Mouse (Mus musculus) kidney, embryonic 15.5 days (tissue): ENCODE measurements at regions not wholly inside any gene's neighbourhood (a gene's known extent, or its start where the extent isn't known, plus 50 kb on each side); places are given as distances from the start of the nearest gene placed in this dataset.

ENCODE experiments used
- ATAC-seq: fragments of 200-750 bp; cut with Nextera tagmentation; replicated peaks from 2 replicates; pipeline ENCODE4 v1.8.0; 2017; ENCODE audit warnings: moderate TSS enrichment; ENCODE audit not compliant: low FRiP score
- H3K27ac ChIP-seq: fragments of 300-500 bp; sonication (generic); 2 replicates; pipeline ENCODE4 v1.5.1; 2015; ENCODE audit warnings: mild to moderate bottlenecking, inconsistent platforms
- H3K27me3 ChIP-seq: fragments of 300-500 bp; sonication (generic); 2 replicates; pipeline ENCODE4 v1.6.1; 2015; ENCODE audit warnings: inconsistent platforms
- H3K36me3 ChIP-seq: fragments of 300-500 bp; sonication (generic); 2 replicates; pipeline ENCODE4 v1.6.1; 2015; ENCODE audit warnings: inconsistent platforms
- H3K4me1 ChIP-seq: fragments of 300-500 bp; sonication (generic); 2 replicates; pipeline ENCODE4 v1.6.1; 2015; ENCODE audit warnings: inconsistent platforms
- H3K4me2 ChIP-seq: fragments of 300-500 bp; sonication (generic); 2 replicates; pipeline ENCODE4 v1.6.1; 2015; ENCODE audit warnings: moderate library complexity, mild to moderate bottlenecking, inconsistent platforms
- H3K4me3 ChIP-seq: fragments of 300-500 bp; sonication (generic); replicated peaks from 2 replicates; pipeline ENCODE4 v1.5.1; 2015; ENCODE audit warnings: mild to moderate bottlenecking, inconsistent platforms
- H3K9ac ChIP-seq: fragments of 300-500 bp; sonication (generic); 2 replicates; pipeline ENCODE4 v1.6.1; 2015; ENCODE audit warnings: mild to moderate bottlenecking, inconsistent platforms
- H3K9me3 ChIP-seq: fragments of 300-500 bp; sonication (generic); replicated peaks from 2 replicates; pipeline ENCODE4 v1.6.1; 2016; ENCODE audit warnings: inconsistent platforms
- WGBS: fragments of 180-500 bp; shearing (Covaris S2); methylation state at CpG from one replicate; pipeline ENCODE4 v1.1.7; 2015; ENCODE audit warnings: mixed read lengths; 5-methylcytosine and 5-hydroxymethylcytosine counted together

DNA sequence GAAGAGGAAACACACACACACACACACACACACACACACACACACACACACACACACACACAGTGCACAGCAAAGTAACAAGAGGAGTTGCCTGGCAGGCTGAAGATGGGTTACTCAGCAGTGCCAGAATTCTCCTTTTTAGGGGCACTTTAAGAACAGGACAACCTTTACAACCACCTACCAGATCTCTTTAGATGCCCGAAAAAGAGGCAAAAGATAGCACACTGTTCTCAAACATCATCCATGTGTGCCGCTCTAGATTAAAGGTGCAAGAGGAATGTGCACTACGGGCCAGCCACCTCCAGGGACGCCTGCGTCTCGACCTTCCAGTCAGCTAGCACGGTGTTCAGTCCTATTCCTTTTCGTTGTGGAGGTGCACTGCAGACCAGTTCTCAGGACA lies 247.7 kb downstream of the Ipo11 start:
- H3K4me2 ChIP-seq: no peak overlapping the region
- 84% methylated on average over 8 of the region's 8 CpGs for WGBS
- H3K9ac ChIP-seq: no peak overlapping the region
- no peak overlapping the region for H3K4me3 ChIP-seq
- H3K27me3 ChIP-seq: no peaks in the 10 kb centered on the region
- H3K9me3 ChIP-seq: no peaks in the 10 kb centered on the region
- ATAC-seq: no peak
- H3K36me3 ChIP-seq: no peaks in the 10 kb centered on the region
- no peaks in the 10 kb centered on the region for H3K4me1 ChIP-seq
- H3K27ac ChIP-seq: no peak overlapping the region

- WGBS: 85% methylated on average over 5 of the region's 5 CpGs
- no peak for ATAC-seq
- Histone ChIP-seq H3K4me3 (no peak overlapping the region), H3K9me3 (no peaks in the 10 kb centered on the region), H3K27ac (no peak overlapping the region), H3K9ac (no peak overlapping the region), H3K4me1 (no peaks in the 10 kb centered on the region), H3K36me3 (no peaks in the 10 kb centered on the region), H3K4me2 (no peak overlapping the region), H3K27me3 (no peaks in the 10 kb centered on the region)
These were observed 267.1 kb downstream of the Ipo11 start for GRCm38 (mm10) chr13:106669665-106670064.

GRCm38 (mm10) chr13:106662195-106662594 lies 274.6 kb downstream of the Ipo11 start:
- Histone ChIP-seq H3K4me1 (no peaks in the 10 kb centered on the region), H3K36me3 (no peaks in the 10 kb centered on the region), H3K4me3 (no peak overlapping the region), H3K9ac (no peak overlapping the region), H3K27ac (no peak overlapping the region), H3K9me3 (no peaks in the 10 kb centered on the region), H3K4me2 (no peak overlapping the region), H3K27me3 (no peaks in the 10 kb centered on the region)
- ATAC-seq: no peak
- 86% methylated on average over 1 of the region's 1 CpGs for WGBS

DNA sequence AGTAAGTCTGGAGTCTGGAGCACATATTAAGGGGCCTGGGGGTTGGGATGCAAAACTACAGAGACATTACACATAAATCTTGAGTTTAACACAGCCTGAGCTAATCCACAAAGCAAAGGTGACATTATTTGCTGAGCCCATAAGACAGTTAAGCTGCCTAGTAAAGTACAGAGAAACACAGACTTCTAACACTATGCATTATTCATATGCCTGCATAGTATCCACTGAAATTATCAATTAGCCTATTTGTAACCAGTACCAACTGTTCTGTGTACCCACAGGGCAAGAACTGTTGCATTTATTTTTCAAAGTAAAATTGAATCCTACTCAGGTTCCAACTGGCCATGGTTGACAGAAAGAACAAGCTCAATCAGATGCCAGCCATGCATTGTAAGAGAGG lies 287.4 kb downstream of the Ipo11 start:
- Histone ChIP-seq H3K4me1 (no peaks in the 10 kb centered on the region), H3K4me2 (no peak overlapping the region), H3K4me3 (no peak overlapping the region), H3K27me3 (no peaks in the 10 kb centered on the region), H3K36me3 (no peaks in the 10 kb centered on the region), H3K27ac (no peak overlapping the region), H3K9me3 (no peaks in the 10 kb centered on the region), H3K9ac (no peak overlapping the region)
- no peak for ATAC-seq

DNA sequence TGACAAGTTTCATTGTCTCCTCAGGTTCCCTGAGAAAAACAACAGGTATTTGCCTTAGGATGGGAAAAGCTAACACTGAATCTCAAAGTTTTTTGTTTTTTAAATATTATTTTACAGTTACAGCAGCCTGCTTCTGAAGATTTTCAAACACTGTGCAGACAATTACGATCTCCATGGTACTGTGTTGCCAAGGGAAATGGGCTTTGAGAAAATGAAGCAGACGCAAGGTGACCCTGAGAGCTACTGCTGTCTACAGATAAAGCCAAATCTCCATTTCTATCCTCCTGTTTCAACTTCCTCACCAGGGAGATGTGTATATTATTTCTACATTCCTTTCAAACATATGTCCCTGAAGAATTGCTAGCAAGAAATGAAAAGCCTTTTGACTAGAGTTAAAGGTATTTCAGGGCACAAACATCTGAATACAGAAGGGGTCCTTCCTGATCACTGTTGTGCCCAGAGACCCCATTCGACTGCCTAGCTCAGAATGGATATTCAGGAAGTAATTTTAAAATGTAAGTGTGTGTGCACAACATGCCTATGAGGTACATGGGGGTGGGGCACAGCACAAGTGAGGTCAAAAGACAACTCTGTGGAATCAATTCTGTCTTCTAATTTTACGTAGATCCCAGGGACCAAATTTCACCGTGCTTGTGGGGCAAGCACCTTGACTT lies 293.3 kb downstream of the Ipo11 start:
- H3K9ac ChIP-seq: no peak overlapping the region
- no peak overlapping the region for H3K4me2 ChIP-seq
- H3K9me3 ChIP-seq: no peaks in the 10 kb centered on the region
- H3K4me1 ChIP-seq: no peaks in the 10 kb centered on the region
- no peaks in the 10 kb centered on the region for H3K27me3 ChIP-seq
- 75% methylated on average over 5 of the region's 5 CpGs for WGBS
- no peaks in the 10 kb centered on the region for H3K36me3 ChIP-seq
- ATAC-seq: no peak
- no peak overlapping the region for H3K27ac ChIP-seq
- H3K4me3 ChIP-seq: no peak overlapping the region

DNA sequence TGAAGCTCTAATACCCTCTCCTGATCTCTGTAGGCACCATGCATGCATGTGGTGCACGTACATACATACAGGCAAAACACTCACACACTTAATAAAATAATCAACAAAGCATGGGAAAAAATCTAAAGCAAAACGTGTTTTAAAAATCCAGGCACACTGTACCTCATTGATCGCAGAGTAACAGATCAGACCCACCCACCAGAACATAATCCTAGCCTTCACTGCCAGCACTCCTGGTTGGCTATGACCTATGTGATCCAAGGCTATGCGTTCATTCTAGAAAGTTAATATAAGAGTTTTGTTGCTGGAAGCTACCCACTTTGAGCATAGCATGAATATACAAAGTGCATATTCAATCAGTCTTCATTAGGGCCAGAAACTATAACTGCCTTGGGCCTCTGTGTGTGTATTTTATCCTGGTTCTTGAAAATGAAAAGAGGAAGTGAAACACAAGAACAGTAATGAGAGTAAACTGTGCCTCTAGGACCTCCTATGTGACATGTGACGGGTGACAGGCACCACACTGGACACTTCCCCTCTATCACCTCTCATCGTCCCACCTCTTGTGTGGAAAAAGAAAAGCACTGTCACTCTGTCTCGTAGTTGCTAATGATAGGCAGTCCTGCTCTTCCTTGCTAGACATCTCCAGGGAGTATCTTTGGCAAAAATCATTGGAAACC lies 297.9 kb downstream of the Ipo11 start:
- no peak overlapping the region for H3K27ac ChIP-seq
- no peak overlapping the region for H3K4me3 ChIP-seq
- H3K36me3 ChIP-seq: no peaks in the 10 kb centered on the region
- no peaks in the 10 kb centered on the region for H3K4me1 ChIP-seq
- H3K9ac ChIP-seq: no peak overlapping the region
- ATAC-seq: no peak
- 76% methylated on average over 7 of the region's 7 CpGs for WGBS
- no peaks in the 10 kb centered on the region for H3K27me3 ChIP-seq
- no peak overlapping the region for H3K4me2 ChIP-seq
- H3K9me3 ChIP-seq: no peaks in the 10 kb centered on the region

DNA sequence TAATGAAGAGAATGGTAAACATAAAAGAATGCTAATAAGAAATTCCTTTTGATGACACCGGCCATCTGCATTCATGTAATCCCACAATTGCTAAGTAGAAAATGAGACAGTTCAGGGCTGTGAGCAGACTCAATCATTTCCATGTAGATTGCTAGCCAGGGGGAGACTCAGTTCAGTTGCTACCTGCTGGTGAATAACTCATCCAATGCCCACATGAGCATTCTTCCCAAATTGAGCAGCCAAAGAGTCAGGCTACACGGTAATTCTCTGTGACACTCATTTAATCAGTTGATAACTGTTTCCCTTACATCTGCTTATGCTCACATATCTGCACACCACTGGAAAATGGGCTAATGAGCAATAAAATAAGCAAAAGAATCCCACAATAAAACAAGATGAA lies 345.0 kb downstream of the Ipo11 start:
- Histone ChIP-seq H3K4me1 (no peaks in the 10 kb centered on the region), H3K9ac (no peak overlapping the region), H3K9me3 (no peaks in the 10 kb centered on the region), H3K27me3 (no peaks in the 10 kb centered on the region), H3K4me2 (no peak overlapping the region), H3K36me3 (no peaks in the 10 kb centered on the region), H3K27ac (no peak overlapping the region), H3K4me3 (no peak overlapping the region)
- WGBS: 74% methylated on average over 2 of the region's 2 CpGs
- no peak for ATAC-seq

GRCm38 (mm10) chr13:106567658-106568359 lies 368.9 kb downstream of the Ipo11 start:
- Histone ChIP-seq H3K27ac (no peak overlapping the region), H3K4me2 (no peak overlapping the region), H3K27me3 (no peaks in the 10 kb centered on the region), H3K36me3 (no peaks in the 10 kb centered on the region), H3K4me3 (no peak overlapping the region), H3K9me3 (no peaks in the 10 kb centered on the region), H3K9ac (no peak overlapping the region), H3K4me1 (no peaks in the 10 kb centered on the region)
- ATAC-seq: no peak
- 83% methylated on average over 9 of the region's 9 CpGs for WGBS

DNA sequence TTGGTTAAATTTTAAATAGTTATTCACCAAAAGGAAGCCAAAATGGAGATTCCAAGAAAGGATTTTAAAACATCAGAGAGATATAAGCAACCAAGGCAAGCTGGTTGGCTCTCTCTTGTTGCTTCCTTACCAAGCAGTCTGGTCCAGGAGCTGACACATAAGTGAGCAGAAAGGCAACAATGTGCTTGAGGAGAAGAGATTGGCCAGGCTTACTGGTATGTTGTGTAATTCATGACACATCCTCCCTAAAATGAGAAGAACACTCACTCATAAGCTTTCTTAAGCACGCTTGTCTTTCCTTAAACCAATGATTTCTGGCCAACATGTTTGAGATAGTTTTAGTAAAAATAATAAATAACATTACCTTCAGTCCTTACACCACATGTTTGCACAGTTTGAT lies 374.2 kb downstream of the Ipo11 start:
- Histone ChIP-seq H3K4me1 (no peaks in the 10 kb centered on the region), H3K36me3 (no peaks in the 10 kb centered on the region), H3K4me2 (no peak overlapping the region), H3K4me3 (no peak overlapping the region), H3K27me3 (no peaks in the 10 kb centered on the region), H3K9ac (no peak overlapping the region), H3K27ac (no peak overlapping the region), H3K9me3 (no peaks in the 10 kb centered on the region)
- whole genome bisulfite sequencing: 71% methylated on average over 1 of the region's 1 CpGs
- no peak for ATAC-seq

DNA sequence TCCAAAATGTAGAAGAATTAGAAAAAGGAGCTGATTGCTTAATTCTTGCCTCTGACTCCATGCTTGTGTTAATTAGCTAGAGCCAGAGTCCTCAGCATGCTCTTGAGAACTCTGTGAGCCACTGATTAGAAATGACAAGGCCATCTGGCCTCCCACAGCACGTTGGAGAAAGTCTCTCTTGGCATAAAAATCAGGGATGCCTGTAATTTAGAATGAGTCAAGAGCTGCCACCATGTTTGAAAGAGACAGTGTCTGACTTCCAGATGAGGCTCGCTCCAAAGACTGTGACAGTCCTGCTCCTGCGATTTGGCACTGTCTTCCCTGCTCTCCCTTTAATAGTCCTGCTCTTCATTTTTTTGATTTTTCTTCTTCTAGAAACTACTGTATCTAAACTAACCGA lies 374.6 kb downstream of the Ipo11 start:
- ATAC-seq: no peak
- Histone ChIP-seq H3K4me1 (no peaks in the 10 kb centered on the region), H3K9me3 (no peaks in the 10 kb centered on the region), H3K36me3 (no peaks in the 10 kb centered on the region), H3K4me2 (no peak overlapping the region), H3K9ac (no peak overlapping the region), H3K4me3 (no peak overlapping the region), H3K27ac (no peak overlapping the region), H3K27me3 (no peaks in the 10 kb centered on the region)
- 73% methylated on average over 4 of the region's 4 CpGs for WGBS

DNA sequence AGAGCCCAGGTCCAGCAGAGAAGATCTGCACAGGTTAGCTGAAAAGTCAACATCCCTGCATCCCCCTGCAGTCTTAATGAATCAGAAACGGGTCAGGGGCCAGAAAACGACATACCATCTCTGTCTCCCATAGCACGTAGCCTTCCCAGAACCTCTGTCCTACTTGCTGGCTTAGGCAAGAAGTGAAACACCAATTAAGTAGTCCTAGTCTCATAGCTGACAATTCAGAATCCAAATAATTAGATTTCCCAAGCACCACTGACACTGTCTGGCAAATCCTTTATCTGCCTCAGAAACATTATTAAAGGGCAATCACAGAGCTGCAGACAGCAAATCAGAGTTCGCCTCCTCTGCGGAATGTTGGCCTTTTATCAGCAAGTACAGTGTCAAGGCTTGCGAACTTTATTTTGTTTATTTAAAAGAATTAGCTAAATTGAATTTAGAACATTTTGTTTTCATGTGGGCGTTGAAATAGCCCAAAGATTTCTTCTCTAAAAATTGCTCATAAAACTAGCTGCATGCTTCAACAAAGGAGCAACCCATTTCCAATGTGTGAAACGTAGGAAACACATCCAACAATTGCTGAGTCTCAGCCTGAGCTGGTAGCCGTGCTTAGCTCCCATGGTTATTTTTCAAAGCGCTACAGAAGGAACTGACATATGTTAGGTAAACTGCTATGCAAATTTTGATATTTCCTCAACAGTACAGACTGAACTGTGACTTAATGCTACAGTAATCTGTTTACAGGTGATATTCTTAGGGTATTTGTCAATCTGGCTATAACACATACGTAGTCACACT lies 411.2 kb downstream of the Ipo11 start:
- 76% methylated on average over 11 of the region's 11 CpGs for WGBS
- Histone ChIP-seq H3K27ac (no peak overlapping the region), H3K4me3 (no peak overlapping the region), H3K4me2 (no peak overlapping the region), H3K9ac (no peak overlapping the region), H3K9me3 (no peaks in the 10 kb centered on the region), H3K4me1 (no peaks in the 10 kb centered on the region), H3K36me3 (no peaks in the 10 kb centered on the region), H3K27me3 (no peaks in the 10 kb centered on the region)
- ATAC-seq: no peak
